Comparison of ENCODE assay signal across 21 mouse cellular contexts in the genomic region with DNA sequence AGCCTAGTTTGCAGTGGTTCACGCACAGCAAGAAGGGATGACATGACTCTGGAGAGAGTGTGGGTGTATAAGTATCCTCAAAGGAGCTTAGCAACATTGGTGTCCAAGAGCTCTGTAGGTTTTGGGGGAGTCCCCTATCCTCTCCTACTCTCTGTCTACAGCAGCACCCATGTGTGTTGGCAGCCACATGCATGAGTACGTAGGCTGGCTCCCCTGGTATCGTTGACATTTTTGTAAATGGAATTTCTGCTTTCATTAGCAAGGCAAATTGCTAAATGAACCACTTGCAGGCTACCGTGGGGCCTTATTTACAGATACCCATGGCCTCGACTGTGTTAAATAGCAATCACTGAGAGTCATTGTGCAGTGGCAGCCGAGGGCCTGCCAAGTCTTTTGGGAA.
"Had no signal": no experiment of that assay in that cellular context is flagged by ENCODE, and none has a peak within 500 bp of the region (broad histone marks: within the 10 kb centered on the region; RNA-seq: fewer than 3 reads in every experiment).

No protein-coding gene starts in this region.

- H3K27me3 ChIP-seq: lung, embryonic 15.5 days; midbrain, embryonic 12.5 days; neural tube, embryonic 13.5 days; neural tube, embryonic 15.5 days had no signal

- H3K4me3 ChIP-seq: lung, embryonic 15.5 days; midbrain, embryonic 10.5 days; midbrain, embryonic 12.5 days; myocyte; neural tube, embryonic 13.5 days; neural tube, embryonic 15.5 days had no signal

- DNase-seq: liver, postnatal 0 days; lung, adult 2 months; lung, postnatal 14 days; lung, postnatal 36 days; midbrain, embryonic 14.5 days; retina, postnatal 1 day; right cerebral cortex, adult 18-20 months; right cerebral cortex, postnatal 25 days; right cerebral cortex, postnatal 4 days; spleen, adult 18-20 months; thymus, adult 18-20 months; thymus, postnatal 14 days; thymus, postnatal 36 days had no signal

- H3K27ac ChIP-seq: lung, embryonic 15.5 days; midbrain, embryonic 10.5 days; midbrain, embryonic 12.5 days; neural tube, embryonic 13.5 days; neural tube, embryonic 15.5 days had no signal

- H3K9ac ChIP-seq: liver, postnatal 0 days; lung, embryonic 15.5 days; midbrain, embryonic 12.5 days; neural tube, embryonic 13.5 days; neural tube, embryonic 15.5 days had no signal

- H3K4me1 ChIP-seq: lung, embryonic 15.5 days; midbrain, embryonic 10.5 days; midbrain, embryonic 12.5 days; neural tube, embryonic 13.5 days; neural tube, embryonic 15.5 days had no signal

- H3K36me3 ChIP-seq: lung, embryonic 15.5 days; midbrain, embryonic 10.5 days; midbrain, embryonic 12.5 days; neural tube, embryonic 13.5 days; neural tube, embryonic 15.5 days had no signal

- H3K4me2 ChIP-seq: lung, embryonic 15.5 days; midbrain, embryonic 12.5 days; neural tube, embryonic 13.5 days; neural tube, embryonic 15.5 days had no signal

- H3K9me3 ChIP-seq: lung, embryonic 15.5 days; midbrain, embryonic 10.5 days; midbrain, embryonic 12.5 days; neural tube, embryonic 13.5 days; neural tube, embryonic 15.5 days had no signal

- ATAC-seq: liver, postnatal 0 days; lung, postnatal 0 days; midbrain, embryonic 16.5 days had no signal
